Mouse (Mus musculus) ES-Bruce4 (cell line): ENCODE results near the gene Abl2.

Source experiments
- CTCF ChIP-seq: IDR thresholded peaks from one replicate; pipeline ENCODE4 v1.8.1; 2011; ENCODE audit warnings: low read depth, low read length
- EP300 ChIP-seq: IDR thresholded peaks from 2 replicates; pipeline ENCODE4 v1.6.1; 2011; ENCODE audit warnings: low read depth, low read length; ENCODE audit not compliant: insufficient read depth
- POLR2A ChIP-seq: IDR thresholded peaks from one replicate; pipeline ENCODE4 v1.8.1; 2011; ENCODE audit warnings: low read length; ENCODE audit not compliant: insufficient read depth

DNA sequence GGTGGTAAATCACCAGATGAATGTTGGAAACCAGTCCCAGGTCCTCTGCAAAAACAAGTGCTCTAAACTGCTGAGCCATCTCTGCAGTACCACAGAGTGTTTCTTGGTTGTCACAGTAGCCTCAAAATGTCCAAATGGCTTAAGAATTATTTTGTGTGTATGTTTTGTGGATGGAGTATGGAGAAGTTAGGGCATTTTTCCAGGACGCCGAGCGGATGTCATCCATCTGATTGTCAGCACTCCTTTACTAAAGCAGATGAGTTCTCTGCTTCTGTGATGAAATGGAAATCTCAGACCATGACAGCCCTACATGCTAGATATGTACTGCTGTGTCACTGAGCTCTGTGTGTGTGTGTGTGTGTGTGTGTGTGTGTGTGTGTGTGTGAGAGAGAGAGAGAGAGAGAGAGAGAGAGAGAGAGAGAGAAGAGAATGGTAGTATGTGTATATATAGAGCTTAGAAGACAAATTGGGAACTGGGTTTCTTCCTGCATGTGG lies 31.3 kb downstream of the Abl2 start:
- TF ChIP-seq POLR2A (no peak), EP300 (no peak), CTCF (no peak)
